Mouse (Mus musculus): ENCODE data around the gene Prkca. TPM values are rescaled to one million over a fixed set of nuclear protein-coding genes. Genes with fewer than 3 reads are reported as not detected.

The Prkca gene
- polyA plus RNA-seq, 1 experiment: 2.8 TPM

- no peaks in the 10 kb centered on the region for H3K36me3 ChIP-seq (ENCODE audit: control insufficient read depth, insufficient read depth, low read length, poor library complexity, severe bottlenecking)
- H3K9ac ChIP-seq (ENCODE audit: low read depth, poor library complexity, severe bottlenecking): no peak overlapping the region
- no peaks in the 10 kb centered on the region for H3K27me3 ChIP-seq (ENCODE audit: control insufficient read depth, insufficient read depth, low read length, poor library complexity, severe bottlenecking)
- H3K27ac ChIP-seq (ENCODE audit: insufficient read depth, low read length): no peak overlapping the region
- H3K9me3 ChIP-seq (replicated peaks; ENCODE audit: control insufficient read depth, insufficient read depth, low read length, poor library complexity, severe bottlenecking): no peaks in the 10 kb centered on the region
- H3K4me1 ChIP-seq (ENCODE audit: control insufficient read depth, insufficient read depth, low read length): no peaks in the 10 kb centered on the region
- TF ChIP-seq EP300 (IDR thresholded peaks at IDR 0.05; ENCODE audit: insufficient read depth, low read depth, low read length) (no peak), POLR2A (IDR thresholded peaks at IDR 0.05; ENCODE audit: insufficient read depth, low read length) (no peak), CTCF (IDR thresholded peaks at IDR 0.05; ENCODE audit: low read depth, low read length) (peak; percentile 90)
- H3K4me3 ChIP-seq (ENCODE audit: low read depth, low read length): no peak overlapping the region
Measured at GRCm38 (mm10) chr11:108377680-108378362, 34.1 kb upstream of the Prkca start.

DNA sequence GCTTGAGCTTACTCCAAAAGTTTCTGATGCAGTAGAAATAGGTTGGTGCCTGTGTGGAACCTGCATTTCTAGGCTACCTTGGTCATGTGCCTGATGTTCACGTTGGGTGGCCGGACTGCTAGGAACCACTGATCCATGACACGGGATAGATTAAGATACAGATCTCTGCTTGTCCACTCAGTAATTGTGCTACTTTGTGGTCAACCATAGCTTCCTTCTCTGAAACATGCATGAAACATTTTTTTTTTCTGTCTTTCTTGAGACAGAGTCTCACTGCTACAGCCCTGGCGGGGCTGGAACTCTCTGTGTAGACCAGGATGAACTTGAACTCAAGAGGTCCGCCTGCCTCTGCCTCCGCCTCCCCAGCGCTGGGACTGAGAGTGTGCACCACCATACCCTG is 33.1 kb upstream of the Prkca start:
- Histone ChIP-seq H3K4me3 (ENCODE audit: low read depth, low read length) (no peak overlapping the region), H3K4me1 (ENCODE audit: control insufficient read depth, insufficient read depth, low read length) (no peaks in the 10 kb centered on the region), H3K27me3 (ENCODE audit: control insufficient read depth, insufficient read depth, low read length, poor library complexity, severe bottlenecking) (no peaks in the 10 kb centered on the region), H3K9ac (ENCODE audit: low read depth, poor library complexity, severe bottlenecking) (no peak overlapping the region), H3K36me3 (ENCODE audit: control insufficient read depth, insufficient read depth, low read length, poor library complexity, severe bottlenecking) (no peaks in the 10 kb centered on the region), H3K9me3 (replicated peaks; ENCODE audit: control insufficient read depth, insufficient read depth, low read length, poor library complexity, severe bottlenecking) (no peaks in the 10 kb centered on the region), H3K27ac (ENCODE audit: insufficient read depth, low read length) (no peak overlapping the region)
- no peak for TF ChIP-seq POLR2A (IDR thresholded peaks at IDR 0.05; ENCODE audit: insufficient read depth, low read length)
- TF ChIP-seq CTCF (IDR thresholded peaks at IDR 0.05; ENCODE audit: low read depth, low read length): no peak
- TF ChIP-seq EP300 (IDR thresholded peaks at IDR 0.05; ENCODE audit: insufficient read depth, low read depth, low read length): no peak

- H3K27ac ChIP-seq (ENCODE audit: insufficient read depth, low read length): no peak overlapping the region
- TF ChIP-seq CTCF (IDR thresholded peaks at IDR 0.05; ENCODE audit: low read depth, low read length) (no peak), POLR2A (IDR thresholded peaks at IDR 0.05; ENCODE audit: insufficient read depth, low read length) (no peak), EP300 (IDR thresholded peaks at IDR 0.05; ENCODE audit: insufficient read depth, low read depth, low read length) (no peak)
- no peak overlapping the region for H3K4me3 ChIP-seq (ENCODE audit: low read depth, low read length)
- H3K27me3 ChIP-seq (ENCODE audit: control insufficient read depth, insufficient read depth, low read length, poor library complexity, severe bottlenecking): no peaks in the 10 kb centered on the region
- no peak overlapping the region for H3K9ac ChIP-seq (ENCODE audit: low read depth, poor library complexity, severe bottlenecking)
- no peaks in the 10 kb centered on the region for H3K36me3 ChIP-seq (ENCODE audit: control insufficient read depth, insufficient read depth, low read length, poor library complexity, severe bottlenecking)
- no peaks in the 10 kb centered on the region for H3K9me3 ChIP-seq (replicated peaks; ENCODE audit: control insufficient read depth, insufficient read depth, low read length, poor library complexity, severe bottlenecking)
- H3K4me1 ChIP-seq (ENCODE audit: control insufficient read depth, insufficient read depth, low read length): no peaks in the 10 kb centered on the region
Measured at GRCm38 (mm10) chr11:108367046-108367445, 23.3 kb upstream of the Prkca start.

DNA sequence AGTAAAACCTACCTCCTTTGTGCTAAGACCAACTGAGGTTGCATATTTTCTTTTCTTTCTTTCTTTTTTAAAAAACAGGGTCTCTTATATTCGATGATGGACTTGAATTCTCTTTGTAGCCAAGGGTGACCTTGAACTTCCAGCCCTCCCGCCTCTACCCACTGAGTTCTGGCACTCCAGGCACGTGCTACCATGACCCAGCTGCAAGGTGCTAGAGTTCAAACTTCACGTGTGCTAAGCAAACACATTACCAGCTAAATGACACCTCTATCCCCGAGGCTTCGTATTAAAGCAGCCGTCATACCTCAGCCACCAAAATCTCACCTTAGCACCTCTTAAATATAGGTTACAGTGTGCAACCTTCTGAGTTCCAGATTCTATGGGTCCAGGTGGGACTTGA is 21.9 kb upstream of the Prkca start:
- TF ChIP-seq EP300 (IDR thresholded peaks at IDR 0.05; ENCODE audit: insufficient read depth, low read depth, low read length) (no peak), CTCF (IDR thresholded peaks at IDR 0.05; ENCODE audit: low read depth, low read length) (no peak), POLR2A (IDR thresholded peaks at IDR 0.05; ENCODE audit: insufficient read depth, low read length) (no peak)
- no peaks in the 10 kb centered on the region for H3K4me1 ChIP-seq (ENCODE audit: control insufficient read depth, insufficient read depth, low read length)
- no peaks in the 10 kb centered on the region for H3K9me3 ChIP-seq (replicated peaks; ENCODE audit: control insufficient read depth, insufficient read depth, low read length, poor library complexity, severe bottlenecking)
- no peak overlapping the region for H3K4me3 ChIP-seq (ENCODE audit: low read depth, low read length)
- H3K27me3 ChIP-seq (ENCODE audit: control insufficient read depth, insufficient read depth, low read length, poor library complexity, severe bottlenecking): no peaks in the 10 kb centered on the region
- no peaks in the 10 kb centered on the region for H3K36me3 ChIP-seq (ENCODE audit: control insufficient read depth, insufficient read depth, low read length, poor library complexity, severe bottlenecking)
- no peak overlapping the region for H3K27ac ChIP-seq (ENCODE audit: insufficient read depth, low read length)
- no peak overlapping the region for H3K9ac ChIP-seq (ENCODE audit: low read depth, poor library complexity, severe bottlenecking)

GRCm38 (mm10) chr11:108364945-108365589 is 21.3 kb upstream of the Prkca start:
- Histone ChIP-seq H3K36me3 (ENCODE audit: control insufficient read depth, insufficient read depth, low read length, poor library complexity, severe bottlenecking) (no peaks in the 10 kb centered on the region), H3K9me3 (replicated peaks; ENCODE audit: control insufficient read depth, insufficient read depth, low read length, poor library complexity, severe bottlenecking) (no peaks in the 10 kb centered on the region), H3K27ac (ENCODE audit: insufficient read depth, low read length) (no peak overlapping the region), H3K4me3 (ENCODE audit: low read depth, low read length) (no peak overlapping the region), H3K27me3 (ENCODE audit: control insufficient read depth, insufficient read depth, low read length, poor library complexity, severe bottlenecking) (no peaks in the 10 kb centered on the region), H3K9ac (ENCODE audit: low read depth, poor library complexity, severe bottlenecking) (no peak overlapping the region), H3K4me1 (ENCODE audit: control insufficient read depth, insufficient read depth, low read length) (no peaks in the 10 kb centered on the region)
- TF ChIP-seq CTCF (IDR thresholded peaks at IDR 0.05; ENCODE audit: low read depth, low read length) (no peak), EP300 (IDR thresholded peaks at IDR 0.05; ENCODE audit: insufficient read depth, low read depth, low read length) (no peak), POLR2A (IDR thresholded peaks at IDR 0.05; ENCODE audit: insufficient read depth, low read length) (no peak)

GRCm38 (mm10) chr11:108363991-108364390 is 20.3 kb upstream of the Prkca start:
- TF ChIP-seq POLR2A (IDR thresholded peaks at IDR 0.05; ENCODE audit: insufficient read depth, low read length): no peak
- Histone ChIP-seq H3K27ac (ENCODE audit: insufficient read depth, low read length) (no peak overlapping the region), H3K4me1 (ENCODE audit: control insufficient read depth, insufficient read depth, low read length) (no peaks in the 10 kb centered on the region), H3K36me3 (ENCODE audit: control insufficient read depth, insufficient read depth, low read length, poor library complexity, severe bottlenecking) (no peaks in the 10 kb centered on the region), H3K9ac (ENCODE audit: low read depth, poor library complexity, severe bottlenecking) (no peak overlapping the region), H3K27me3 (ENCODE audit: control insufficient read depth, insufficient read depth, low read length, poor library complexity, severe bottlenecking) (no peaks in the 10 kb centered on the region), H3K9me3 (replicated peaks; ENCODE audit: control insufficient read depth, insufficient read depth, low read length, poor library complexity, severe bottlenecking) (no peaks in the 10 kb centered on the region), H3K4me3 (ENCODE audit: low read depth, low read length) (no peak overlapping the region)
